Mouse (Mus musculus) midbrain, embryonic 13.5 days (tissue): ENCODE data around the gene Atp6v1b1. TPM values are rescaled to one million over a fixed set of nuclear protein-coding genes. Genes with fewer than 3 reads are reported as not detected.

Source experiments
- ATAC-seq: fragments of 200-750 bp; cut with Nextera tagmentation; 2 replicates; pipeline ENCODE4 v1.8.0; 2017; ENCODE audit warnings: mild to moderate bottlenecking, moderate TSS enrichment, moderate library complexity
- H3K27ac ChIP-seq: fragments of 300-500 bp; sonication (generic); 2 replicates; pipeline ENCODE4 v1.5.1; 2015; ENCODE audit warnings: inconsistent platforms, mild to moderate bottlenecking, moderate library complexity
- H3K27me3 ChIP-seq: fragments of 300-500 bp; sonication (generic); 2 replicates; pipeline ENCODE4 v1.6.1; 2015; ENCODE audit warnings: mild to moderate bottlenecking, inconsistent platforms
- H3K36me3 ChIP-seq: fragments of 300-500 bp; sonication (generic); 2 replicates; pipeline ENCODE4 v1.6.1; 2015; ENCODE audit warnings: mild to moderate bottlenecking, inconsistent platforms
- H3K4me1 ChIP-seq: fragments of 300-500 bp; sonication (generic); replicated peaks from 2 replicates; pipeline ENCODE4 v1.6.1; 2015; ENCODE audit warnings: inconsistent platforms
- H3K4me2 ChIP-seq: fragments of 300-500 bp; sonication (generic); replicated peaks from 2 replicates; pipeline ENCODE4 v1.6.1; 2015; ENCODE audit warnings: moderate library complexity, mild to moderate bottlenecking, inconsistent platforms
- H3K4me3 ChIP-seq: fragments of 300-500 bp; sonication (generic); replicated peaks from 2 replicates; pipeline ENCODE4 v1.5.1; 2015; ENCODE audit warnings: mild to moderate bottlenecking, inconsistent platforms
- H3K9ac ChIP-seq: fragments of 300-500 bp; sonication (generic); replicated peaks from 2 replicates; pipeline ENCODE4 v1.6.1; 2015; ENCODE audit warnings: mild to moderate bottlenecking, inconsistent platforms
- H3K9me3 ChIP-seq: fragments of 300-500 bp; sonication (generic); 2 replicates; pipeline ENCODE4 v1.6.1; 2016; ENCODE audit warnings: mild to moderate bottlenecking, inconsistent platforms
- WGBS: fragments of 180-500 bp; shearing (Covaris S2); methylation state at CpG from one replicate; pipeline ENCODE4 v1.1.7; 2015; 5-methylcytosine and 5-hydroxymethylcytosine counted together
- polyA plus RNA-seq: library from polyadenylated mRNA; unstranded; fragments of >200 nt; fragmentation: Nextera tagmentation; extraction: Ambion mirVana; gene quantifications from 2 replicates; pipeline ENCODE4 v1.2.1, GENCODE M21; 2015

The Atp6v1b1 gene
- polyA plus RNA-seq, 1 experiment from 2014 or later = not detected

DNA sequence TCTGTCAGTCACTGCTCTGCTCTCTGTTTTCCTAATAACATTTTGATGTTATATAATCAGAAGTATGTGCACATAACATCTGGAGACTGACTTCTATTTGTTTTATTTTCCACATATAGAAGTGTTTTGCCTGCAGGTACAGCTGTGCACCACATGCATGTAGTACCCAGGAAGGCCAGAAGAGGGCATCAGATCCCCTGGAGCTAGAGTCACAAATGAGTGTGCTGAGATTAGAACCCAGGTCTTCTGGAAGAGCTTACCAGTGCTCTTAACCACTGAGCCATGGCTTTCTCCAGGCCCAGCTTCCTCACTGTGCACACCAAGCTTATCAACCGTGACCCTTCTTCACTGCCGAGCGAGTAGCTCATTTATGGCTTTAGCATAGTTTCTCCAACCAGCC is 14.3 kb upstream of the Atp6v1b1 start:
- Histone ChIP-seq H3K36me3 (no peaks in the 10 kb centered on the region), H3K9ac (no peak overlapping the region), H3K27me3 (peaks cover 31% of the 10 kb centered on the region), H3K9me3 (no peaks in the 10 kb centered on the region), H3K27ac (no peak overlapping the region), H3K4me3 (no peak overlapping the region), H3K4me1 (no peaks in the 10 kb centered on the region), H3K4me2 (no peak overlapping the region)
- 90% methylated on average over 3 of the region's 3 CpGs for WGBS
- no peak for ATAC-seq

- WGBS = 71% methylated on average over 14 of the region's 14 CpGs
- no peak for ATAC-seq
- no peak overlapping the region for H3K9ac ChIP-seq
- no peak overlapping the region for H3K27ac ChIP-seq
- no peaks in the 10 kb centered on the region for H3K4me1 ChIP-seq
- no peak overlapping the region for H3K4me2 ChIP-seq
- H3K9me3 ChIP-seq = peaks cover 5% of the 10 kb centered on the region; the same call in 1 of the 2 replicates
- H3K27me3 ChIP-seq = peaks cover 23% of the 10 kb centered on the region
- H3K4me3 ChIP-seq = no peak overlapping the region
- no peaks in the 10 kb centered on the region for H3K36me3 ChIP-seq
These were observed 13.3 kb upstream of the Atp6v1b1 start for GRCm38 (mm10) chr6:83729350-83729970.

GRCm38 (mm10) chr6:83731128-83731527 is 11.7 kb upstream of the Atp6v1b1 start:
- Histone ChIP-seq H3K9ac (no peak overlapping the region), H3K4me1 (no peaks in the 10 kb centered on the region), H3K27ac (no peak overlapping the region), H3K36me3 (no peaks in the 10 kb centered on the region), H3K27me3 (peaks cover 18% of the 10 kb centered on the region; the same call in 1 of the 2 replicates), H3K4me2 (no peak overlapping the region), H3K9me3 (peaks cover 7% of the 10 kb centered on the region; the same call in 1 of the 2 replicates), H3K4me3 (no peak overlapping the region)
- WGBS = 34% methylated on average over 5 of the region's 5 CpGs
- ATAC-seq = no peak

GRCm38 (mm10) chr6:83737311-83737710 is 5.5 kb upstream of the Atp6v1b1 start:
- 39% methylated on average over 13 of the region's 13 CpGs for WGBS
- 0 out of 2 replicates have a peak, but pooled peaks cover 3% of the 10 kb centered on the region for H3K27me3 ChIP-seq
- H3K9ac ChIP-seq = no peak overlapping the region
- H3K27ac ChIP-seq = no peak overlapping the region
- no peak overlapping the region for H3K4me2 ChIP-seq
- ATAC-seq = no peak
- no peaks in the 10 kb centered on the region for H3K4me1 ChIP-seq
- peaks cover 7% of the 10 kb centered on the region; the same call in 1 of the 2 replicates for H3K9me3 ChIP-seq
- H3K36me3 ChIP-seq = no peaks in the 10 kb centered on the region
- no peak overlapping the region for H3K4me3 ChIP-seq

- 89% methylated on average over 6 of the region's 6 CpGs for WGBS
- H3K27ac ChIP-seq = no peak overlapping the region
- no peak overlapping the region for H3K9ac ChIP-seq
- peaks cover 7% of the 10 kb centered on the region; the same call in 1 of the 2 replicates for H3K9me3 ChIP-seq
- 0 out of 2 replicates have a peak, but pooled peaks cover 1% of the 10 kb centered on the region for H3K27me3 ChIP-seq
- no peak overlapping the region for H3K4me2 ChIP-seq
- no peaks in the 10 kb centered on the region for H3K4me1 ChIP-seq
- no peak overlapping the region for H3K4me3 ChIP-seq
- no peaks in the 10 kb centered on the region for H3K36me3 ChIP-seq
- no peak for ATAC-seq
These were observed 4.2 kb upstream of the Atp6v1b1 start for GRCm38 (mm10) chr6:83738596-83738995.

GRCm38 (mm10) chr6:83743212-83743611 is 422 bp downstream of the Atp6v1b1 start:
- Histone ChIP-seq H3K36me3 (no peaks in the 10 kb centered on the region), H3K27me3 (peaks cover 12% of the 10 kb centered on the region; the same call in 1 of the 2 replicates), H3K4me1 (no peaks in the 10 kb centered on the region), H3K4me2 (no peak overlapping the region), H3K9ac (no peak overlapping the region), H3K27ac (no peak overlapping the region), H3K4me3 (no peak overlapping the region), H3K9me3 (no peaks in the 10 kb centered on the region)
- WGBS = 62% methylated on average over 5 of the region's 5 CpGs
- ATAC-seq = no peak

- Histone ChIP-seq H3K9ac (no peak overlapping the region), H3K4me1 (no peaks in the 10 kb centered on the region), H3K4me3 (no peak overlapping the region), H3K27me3 (peaks cover 14% of the 10 kb centered on the region; the same call in 1 of the 2 replicates), H3K27ac (no peak overlapping the region), H3K4me2 (no peak overlapping the region), H3K9me3 (no peaks in the 10 kb centered on the region), H3K36me3 (no peaks in the 10 kb centered on the region)
- no peak for ATAC-seq
- WGBS = 70% methylated on average over 5 of the region's 5 CpGs
These were observed 1.3 kb downstream of the Atp6v1b1 start for GRCm38 (mm10) chr6:83744126-83744525.

DNA sequence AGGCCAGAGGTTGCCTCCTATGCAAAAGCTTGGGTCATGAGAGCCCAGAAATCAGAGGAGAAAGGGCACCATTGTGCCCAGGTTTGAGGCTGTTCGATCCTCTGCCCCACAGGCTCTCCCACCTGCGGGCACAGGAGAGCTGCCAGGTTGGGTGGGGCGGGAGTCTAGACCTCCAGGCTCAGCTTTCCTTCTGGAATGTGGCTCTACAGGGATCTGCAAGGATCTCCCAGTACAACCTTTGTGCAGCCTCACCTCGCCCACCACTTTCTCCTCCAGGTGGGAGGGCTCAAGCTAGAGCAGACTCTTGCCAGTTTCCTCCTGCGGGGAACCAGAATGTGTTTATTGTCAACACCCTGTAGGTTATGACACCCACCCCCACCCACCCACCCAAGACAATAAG is 1.8 kb downstream of the Atp6v1b1 start:
- Histone ChIP-seq H3K4me2 (no peak overlapping the region), H3K4me3 (no peak overlapping the region), H3K27ac (no peak overlapping the region), H3K4me1 (no peaks in the 10 kb centered on the region), H3K27me3 (peaks cover 16% of the 10 kb centered on the region; the same call in 1 of the 2 replicates), H3K9ac (no peak overlapping the region), H3K9me3 (no peaks in the 10 kb centered on the region), H3K36me3 (no peaks in the 10 kb centered on the region)
- no peak for ATAC-seq
- 68% methylated on average over 5 of the region's 5 CpGs for WGBS

GRCm38 (mm10) chr6:83745466-83745865 is 2.7 kb downstream of the Atp6v1b1 start:
- ATAC-seq = no peak
- Histone ChIP-seq H3K9ac (no peak overlapping the region), H3K27me3 (peaks cover 16% of the 10 kb centered on the region; the same call in 1 of the 2 replicates), H3K27ac (no peak overlapping the region), H3K9me3 (no peaks in the 10 kb centered on the region), H3K4me2 (no peak overlapping the region), H3K4me3 (no peak overlapping the region), H3K36me3 (no peaks in the 10 kb centered on the region), H3K4me1 (no peaks in the 10 kb centered on the region)
- WGBS = 44% methylated on average over 2 of the region's 2 CpGs

DNA sequence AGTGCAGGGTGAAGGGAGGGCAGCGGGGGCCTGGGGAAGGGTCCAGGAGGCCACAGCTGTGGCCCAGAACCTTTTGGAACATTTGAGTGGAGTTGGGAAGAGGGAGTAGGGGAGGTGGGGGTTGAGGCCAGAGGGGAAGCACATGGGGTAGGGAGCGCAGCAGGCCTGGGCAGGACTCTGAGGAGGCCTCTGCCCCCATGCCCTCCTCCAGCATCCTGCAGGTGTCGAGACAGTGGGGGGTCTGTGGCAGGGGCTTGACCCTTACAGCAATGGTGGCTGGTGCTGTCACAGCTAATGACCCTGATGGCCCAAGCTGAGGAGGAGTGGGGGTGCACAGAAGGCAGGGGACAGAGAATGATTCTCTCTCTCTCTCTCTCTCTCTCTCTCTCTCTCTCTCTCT is 6.5 kb downstream of the Atp6v1b1 start:
- H3K9me3 ChIP-seq = no peaks in the 10 kb centered on the region
- H3K36me3 ChIP-seq = no peaks in the 10 kb centered on the region
- peaks cover 40% of the 10 kb centered on the region for H3K27me3 ChIP-seq
- no peak overlapping the region for H3K27ac ChIP-seq
- no peaks in the 10 kb centered on the region for H3K4me1 ChIP-seq
- no peak overlapping the region for H3K4me2 ChIP-seq
- H3K4me3 ChIP-seq = no peak overlapping the region
- no peak overlapping the region for H3K9ac ChIP-seq
- ATAC-seq = 0 out of 2 replicates have a peak, but pooled peaks have one; percentile 15
- 45% methylated on average over 3 of the region's 3 CpGs for WGBS

- no peak overlapping the region for H3K4me3 ChIP-seq
- H3K36me3 ChIP-seq = no peaks in the 10 kb centered on the region
- H3K4me2 ChIP-seq = no peak overlapping the region
- ATAC-seq = no peak
- no peaks in the 10 kb centered on the region for H3K9me3 ChIP-seq
- H3K27ac ChIP-seq = no peak overlapping the region
- WGBS = 8% methylated on average over 11 of the region's 11 CpGs
- H3K4me1 ChIP-seq = no peaks in the 10 kb centered on the region
- no peak overlapping the region for H3K9ac ChIP-seq
- H3K27me3 ChIP-seq = peaks cover 43% of the 10 kb centered on the region
These were observed 7.4 kb downstream of the Atp6v1b1 start for GRCm38 (mm10) chr6:83750171-83750684.

DNA sequence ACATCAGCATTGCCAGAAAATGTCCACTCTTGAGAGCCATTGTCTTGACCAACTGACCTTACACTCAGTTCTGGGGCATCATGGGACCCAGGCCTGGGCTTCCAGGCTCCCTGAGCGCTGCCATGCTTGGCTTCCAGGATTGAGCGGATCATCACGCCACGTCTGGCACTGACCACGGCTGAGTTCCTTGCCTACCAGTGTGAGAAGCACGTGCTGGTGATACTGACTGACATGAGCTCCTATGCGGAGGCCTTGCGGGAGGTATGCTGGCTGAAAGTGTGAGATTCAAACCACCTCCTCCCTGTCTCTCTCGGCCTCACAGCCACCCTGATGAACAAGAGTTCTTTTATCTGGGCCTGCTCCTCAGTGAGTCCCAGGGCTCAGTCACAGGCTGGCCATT is 13.3 kb downstream of the Atp6v1b1 start:
- Histone ChIP-seq H3K4me1 (peaks cover 7% of the 10 kb centered on the region), H3K27me3 (peaks cover 74% of the 10 kb centered on the region), H3K36me3 (no peaks in the 10 kb centered on the region), H3K4me2 (no peak overlapping the region), H3K9ac (no peak overlapping the region), H3K27ac (no peak overlapping the region), H3K9me3 (no peaks in the 10 kb centered on the region), H3K4me3 (no peak overlapping the region)
- WGBS = 72% methylated on average over 9 of the region's 9 CpGs
- no peak for ATAC-seq
